Mouse (Mus musculus) liver, embryonic 14.5 days (tissue): ENCODE results near the gene Rcor3.

ENCODE experiments used
- CTCF ChIP-seq: IDR thresholded peaks from 2 replicates; pipeline ENCODE4 v1.5.1; 2016; ENCODE audit warnings: antibody characterized with exemption, low read depth, control low read depth
- EP300 ChIP-seq: IDR thresholded peaks from 2 replicates; pipeline ENCODE4 v1.6.1; 2016; ENCODE audit warnings: antibody characterized with exemption, low read depth

- TF ChIP-seq EP300: no peak
- no peak for TF ChIP-seq CTCF
Observed at GRCm38 (mm10) chr1:192074824-192075223, 63.0 kb downstream of the Rcor3 start.
